Mouse (Mus musculus): ENCODE data around the gene Tipin.

DNA sequence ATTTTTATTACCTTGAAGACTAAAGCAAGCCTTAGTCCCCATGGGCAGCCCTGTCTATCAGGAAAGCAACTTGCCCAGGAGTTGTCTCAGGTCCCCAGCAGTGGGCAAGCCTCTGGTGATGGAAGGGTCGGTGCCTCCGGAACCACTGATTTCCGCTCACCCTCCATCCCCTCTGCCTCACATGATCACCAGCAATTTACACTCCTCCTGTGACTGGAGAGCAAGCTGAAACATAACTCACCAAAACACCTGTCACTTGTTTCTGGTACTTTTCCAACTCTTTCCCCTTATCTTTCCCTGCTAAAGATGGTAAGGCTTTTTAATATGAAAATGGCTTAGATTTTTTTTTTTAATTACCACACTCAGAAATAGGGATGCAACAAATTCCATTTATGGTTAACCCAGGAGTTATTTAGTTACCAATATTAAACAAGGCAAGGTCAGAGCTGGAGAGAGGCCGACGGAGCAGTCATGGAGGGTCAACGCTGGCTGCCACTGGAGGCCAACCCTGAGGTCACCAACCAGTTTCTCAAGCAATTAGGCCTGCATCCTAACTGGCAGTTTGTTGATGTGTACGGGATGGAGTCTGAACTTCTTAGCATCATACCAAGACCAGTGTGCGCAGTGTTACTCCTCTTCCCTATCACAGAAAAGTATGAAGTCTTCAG, 46.5 kb upstream of the Tipin start, which contains the start of gene Uchl4:
- TF ChIP-seq CTCF (IDR thresholded peaks at IDR 0.05): no peak
- no peak for TF ChIP-seq EP300 (IDR thresholded peaks at IDR 0.05)
